Mouse (Mus musculus): ENCODE measurements around the gene Rptor. TPM values are rescaled to one million over a fixed set of nuclear protein-coding genes. Genes with fewer than 3 reads are reported as not detected.

Rptor gene
- total and polyA plus RNA-seq, 2 experiments from 2014 or later = 8.0 to 46.7 TPM

DNA sequence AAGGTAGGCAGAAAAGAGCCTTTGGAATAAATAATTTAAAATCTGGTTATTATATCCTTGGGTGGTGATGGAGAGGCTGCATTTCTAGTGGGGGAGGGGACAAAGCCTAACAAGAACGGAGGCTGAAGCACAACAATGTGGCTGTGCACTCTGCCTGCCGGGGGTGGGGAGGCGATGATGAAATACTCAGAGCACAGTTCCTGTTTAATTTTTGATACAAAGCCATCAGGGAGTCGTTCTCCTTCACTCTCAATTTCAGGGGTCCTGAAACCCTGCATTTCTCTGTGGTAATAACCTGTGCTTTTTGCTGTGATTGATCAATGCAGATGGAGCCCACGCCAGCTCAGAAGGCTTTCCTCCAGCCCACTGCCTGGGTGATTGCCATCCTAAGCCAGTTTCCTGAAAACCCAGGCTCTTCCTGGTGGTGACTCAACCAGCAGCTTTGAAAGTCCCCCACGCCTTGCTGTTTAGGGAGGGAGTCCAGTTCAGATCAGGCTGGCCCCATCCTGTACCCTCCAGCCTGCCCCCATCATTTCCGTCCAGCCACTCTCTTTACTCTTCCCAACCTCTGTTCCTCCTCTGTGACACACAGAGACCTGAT is 204.8 kb downstream of the Rptor start:
- 71% methylated on average over 7 of the region's 7 CpGs for WGBS
- Histone ChIP-seq H3K9me3 (ENCODE audit: low read length) (no peaks in the 10 kb centered on the region; the same call in 1 of the 2 replicates), H3K4me2 (ENCODE audit: low read depth) (no peak overlapping the region), H3K4me3 (ENCODE audit: low read depth, low read length) (no peak overlapping the region), H3K27me3 (ENCODE audit: insufficient read depth, low read length) (no peaks in the 10 kb centered on the region), H3K9ac (no peak overlapping the region), H3K27ac (ENCODE audit: low read depth, low read length) (no peak overlapping the region), H3K36me3 (ENCODE audit: insufficient read depth) (no peaks in the 10 kb centered on the region; the same call in 1 of the 2 replicates), H3K4me1 (ENCODE audit: insufficient read depth) (no peaks in the 10 kb centered on the region)
- no peak for ATAC-seq
- no peak for TF ChIP-seq CTCF (IDR thresholded peaks at IDR 0.05; ENCODE audit: low read depth)
- DNase-seq = no peak

DNA sequence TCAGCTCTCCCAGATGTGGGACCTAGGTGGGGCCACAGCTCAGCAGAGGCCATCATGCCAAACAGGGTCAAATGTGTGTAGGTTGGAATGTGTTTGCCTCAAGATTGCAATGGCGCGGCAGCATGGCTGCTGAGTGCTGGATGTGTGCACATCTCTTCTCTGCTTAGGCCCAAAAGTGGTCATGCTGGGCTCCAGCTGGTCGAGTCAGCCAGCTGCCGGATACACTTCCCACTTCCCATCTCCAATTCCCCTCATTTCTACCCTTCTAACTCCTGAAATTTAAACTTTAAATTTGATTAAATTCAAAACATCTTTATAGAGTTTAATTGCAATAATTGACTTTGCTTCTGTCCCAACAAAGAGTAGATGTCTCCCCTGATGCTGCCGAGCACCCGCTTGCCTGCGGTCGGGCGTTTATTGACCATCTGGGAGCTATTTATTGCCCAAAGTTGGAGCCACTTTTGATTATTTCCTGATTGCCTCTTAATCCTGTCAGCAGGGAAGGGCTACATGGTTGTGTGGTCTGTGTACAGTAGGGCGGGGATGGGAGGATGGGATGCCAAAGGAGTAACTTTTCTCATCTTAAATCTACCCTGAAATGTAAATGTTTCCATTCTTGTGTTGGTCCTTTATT is 206.1 kb downstream of the Rptor start:
- TF ChIP-seq CTCF (IDR thresholded peaks at IDR 0.05; ENCODE audit: low read depth) = no peak
- H3K4me3 ChIP-seq (ENCODE audit: low read depth, low read length) = no peak overlapping the region
- ATAC-seq = no peak

DNA sequence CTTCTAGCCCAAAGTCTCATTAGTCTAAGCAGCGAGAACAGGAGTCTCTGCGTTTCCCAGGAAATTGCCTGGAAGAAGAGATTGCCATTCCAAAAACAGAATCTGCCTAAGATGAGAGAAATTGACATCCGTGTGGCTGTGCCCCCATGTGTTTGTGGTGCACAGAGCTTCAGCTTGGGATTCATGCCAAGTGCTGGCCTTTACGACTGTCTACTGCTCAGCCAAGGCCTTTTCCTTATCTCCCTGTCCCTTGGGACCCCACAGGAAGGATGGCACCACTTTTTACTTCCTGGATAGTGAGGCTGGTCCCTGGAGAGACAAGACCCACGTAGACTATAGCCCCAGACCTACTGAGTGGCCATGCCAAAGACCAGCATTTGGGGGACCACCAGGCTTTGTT is 206.6 kb downstream of the Rptor start:
- no peak overlapping the region for H3K4me3 ChIP-seq (ENCODE audit: low read depth, low read length)
- H3K27ac ChIP-seq (ENCODE audit: low read depth, low read length) = no peak overlapping the region
- DNase-seq = no peak
- H3K9me3 ChIP-seq (ENCODE audit: low read length) = no peaks in the 10 kb centered on the region; the same call in 1 of the 2 replicates
- TF ChIP-seq CTCF (IDR thresholded peaks at IDR 0.05; ENCODE audit: low read depth) = no peak
- no peak overlapping the region for H3K4me2 ChIP-seq (ENCODE audit: low read depth)
- no peak for ATAC-seq
- no peaks in the 10 kb centered on the region for H3K4me1 ChIP-seq (ENCODE audit: insufficient read depth)
- no peaks in the 10 kb centered on the region; the same call in 1 of the 2 replicates for H3K36me3 ChIP-seq (ENCODE audit: insufficient read depth)
- H3K27me3 ChIP-seq (ENCODE audit: insufficient read depth, low read length) = no peaks in the 10 kb centered on the region
- no peak overlapping the region for H3K9ac ChIP-seq
- WGBS = 64% methylated on average over 5 of the region's 5 CpGs

More for the DNA sequence above, 206.1 kb downstream of the Rptor start:
- no peak overlapping the region for H3K4me2 ChIP-seq (ENCODE audit: low read depth)
- WGBS = 86% methylated on average over 10 of the region's 10 CpGs
- DNase-seq = no peak
- no peaks in the 10 kb centered on the region; the same call in 1 of the 2 replicates for H3K9me3 ChIP-seq (ENCODE audit: low read length)
- H3K9ac ChIP-seq = no peak overlapping the region
- no peaks in the 10 kb centered on the region for H3K4me1 ChIP-seq (ENCODE audit: insufficient read depth)
- no peaks in the 10 kb centered on the region; the same call in 1 of the 2 replicates for H3K36me3 ChIP-seq (ENCODE audit: insufficient read depth)
- H3K27ac ChIP-seq (ENCODE audit: low read depth, low read length) = no peak overlapping the region
- H3K27me3 ChIP-seq (ENCODE audit: insufficient read depth, low read length) = no peaks in the 10 kb centered on the region

DNA sequence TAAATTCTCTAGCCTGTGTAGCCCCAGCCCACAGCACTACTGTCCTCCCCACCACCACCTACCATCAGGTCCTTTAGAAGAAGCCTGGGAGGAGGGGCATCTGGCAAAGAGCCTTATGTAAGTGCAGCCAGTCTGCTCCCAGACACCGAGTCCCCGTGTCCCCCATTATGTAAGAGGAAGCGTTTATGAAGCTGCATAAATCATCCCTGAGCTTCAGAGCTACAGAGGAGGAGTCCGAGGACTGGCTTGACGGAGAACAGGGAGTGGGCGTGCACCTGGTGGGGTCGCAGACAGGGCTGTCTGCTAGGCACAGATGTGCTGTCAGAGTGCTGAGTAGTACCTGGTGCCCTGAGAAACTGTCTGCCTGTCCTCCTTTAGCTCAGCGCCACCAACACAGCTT is 208.3 kb downstream of the Rptor start:
- H3K4me2 ChIP-seq (ENCODE audit: low read depth) = no peak overlapping the region
- no peaks in the 10 kb centered on the region; the same call in 1 of the 2 replicates for H3K9me3 ChIP-seq (ENCODE audit: low read length)
- ATAC-seq (no peak), DNase-seq (no peak)
- WGBS = 64% methylated on average over 8 of the region's 8 CpGs
- H3K27ac ChIP-seq (ENCODE audit: low read depth, low read length) = no peak overlapping the region
- no peaks in the 10 kb centered on the region; the same call in 1 of the 2 replicates for H3K36me3 ChIP-seq (ENCODE audit: insufficient read depth)
- H3K9ac ChIP-seq = no peak overlapping the region
- H3K4me1 ChIP-seq (ENCODE audit: insufficient read depth) = no peaks in the 10 kb centered on the region
- no peak for TF ChIP-seq CTCF (IDR thresholded peaks at IDR 0.05; ENCODE audit: low read depth)
- H3K4me3 ChIP-seq (ENCODE audit: low read depth, low read length) = no peak overlapping the region
- no peaks in the 10 kb centered on the region for H3K27me3 ChIP-seq (ENCODE audit: insufficient read depth, low read length)

DNA sequence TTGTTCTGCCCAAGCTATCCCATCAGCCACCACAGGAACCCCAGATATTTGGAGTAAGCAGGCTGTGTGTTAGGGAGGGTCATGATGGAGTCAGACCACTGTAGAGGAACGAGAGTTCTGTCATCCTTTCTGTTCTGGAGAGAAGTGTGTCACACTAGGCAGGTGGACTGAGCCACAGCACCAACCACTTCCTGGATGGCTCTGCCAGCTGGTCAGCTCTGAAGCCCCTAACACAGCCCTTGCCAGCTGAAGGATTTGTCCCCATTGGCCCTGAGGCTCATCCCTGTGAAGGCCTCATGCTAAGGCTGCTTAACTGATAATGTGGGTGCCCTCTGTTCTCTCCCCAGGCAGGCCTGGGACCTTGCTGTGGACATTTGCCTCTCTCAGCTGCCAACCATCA is 208.9 kb downstream of the Rptor start:
- no peak for ATAC-seq
- WGBS = 95% methylated on average over 1 of the region's 1 CpGs
- Histone ChIP-seq H3K9me3 (ENCODE audit: low read length) (no peaks in the 10 kb centered on the region; the same call in 1 of the 2 replicates), H3K4me3 (ENCODE audit: low read depth, low read length) (no peak overlapping the region), H3K4me2 (ENCODE audit: low read depth) (no peak overlapping the region), H3K27me3 (ENCODE audit: insufficient read depth, low read length) (no peaks in the 10 kb centered on the region), H3K9ac (no peak overlapping the region), H3K36me3 (ENCODE audit: insufficient read depth) (no peaks in the 10 kb centered on the region; the same call in none of the 2 replicates), H3K4me1 (ENCODE audit: insufficient read depth) (no peaks in the 10 kb centered on the region), H3K27ac (ENCODE audit: low read depth, low read length) (no peak overlapping the region)
- no peak for DNase-seq
- no peak for TF ChIP-seq CTCF (IDR thresholded peaks at IDR 0.05; ENCODE audit: low read depth)

DNA sequence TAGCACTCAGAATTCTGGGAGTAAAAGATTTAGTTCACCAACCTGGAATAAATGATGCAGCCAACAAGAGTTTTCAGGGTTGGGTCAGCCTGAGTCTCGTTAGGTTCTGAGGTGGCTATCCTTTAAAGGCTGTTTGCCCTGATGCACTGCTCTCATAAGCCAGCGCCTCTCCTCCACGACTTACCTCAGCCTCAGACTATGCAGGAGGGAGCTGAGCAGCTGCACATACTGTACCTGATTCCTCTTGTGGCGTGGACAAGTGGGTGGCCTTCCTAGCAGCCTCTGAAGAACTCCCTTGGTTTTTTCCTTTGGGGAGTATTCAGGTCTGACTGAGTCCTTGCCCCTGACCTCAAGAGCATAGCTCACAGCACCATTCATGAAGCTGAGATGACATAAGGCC is 209.4 kb downstream of the Rptor start:
- no peaks in the 10 kb centered on the region; the same call in 1 of the 2 replicates for H3K9me3 ChIP-seq (ENCODE audit: low read length)

DNA sequence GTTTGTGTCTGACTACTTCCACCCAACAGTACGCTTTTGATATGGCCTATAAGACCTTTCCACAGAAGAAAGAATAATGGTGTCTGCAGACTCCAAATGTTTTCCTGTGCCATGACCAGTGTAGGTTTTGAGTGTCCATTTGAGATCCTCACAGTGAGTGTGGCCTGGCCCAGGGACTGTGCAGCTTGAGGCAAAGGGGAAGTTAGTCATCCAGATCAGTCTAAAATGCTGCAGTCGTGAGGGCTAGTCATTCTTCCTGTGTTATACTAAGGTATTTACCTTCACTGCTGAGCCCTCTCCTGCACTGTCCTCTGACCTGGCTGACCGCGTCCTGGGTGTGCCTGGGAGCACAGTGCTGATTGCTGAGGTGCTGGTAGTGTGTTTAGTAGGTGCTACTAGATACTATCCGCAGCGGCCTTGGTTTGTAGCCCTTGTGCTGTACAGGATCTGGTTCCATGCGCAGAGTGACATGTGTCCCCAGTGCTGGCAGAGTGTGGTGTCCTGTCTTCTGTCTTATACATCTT is 211.4 kb downstream of the Rptor start:
- no peak for TF ChIP-seq CTCF (IDR thresholded peaks at IDR 0.05; ENCODE audit: low read depth)
- no peaks in the 10 kb centered on the region for H3K27me3 ChIP-seq (ENCODE audit: insufficient read depth, low read length)
- no peak for DNase-seq
- H3K4me2 ChIP-seq (ENCODE audit: low read depth) = no peak overlapping the region
- no peaks in the 10 kb centered on the region; the same call in 1 of the 2 replicates for H3K9me3 ChIP-seq (ENCODE audit: low read length)
- 96% methylated on average over 7 of the region's 7 CpGs for WGBS
- no peak overlapping the region for H3K27ac ChIP-seq (ENCODE audit: low read depth, low read length)
- H3K9ac ChIP-seq = no peak overlapping the region
- no peak overlapping the region for H3K4me3 ChIP-seq (ENCODE audit: low read depth, low read length)
- no peaks in the 10 kb centered on the region for H3K4me1 ChIP-seq (ENCODE audit: insufficient read depth)
- no peak for ATAC-seq
- peaks cover 13% of the 10 kb centered on the region for H3K36me3 ChIP-seq (ENCODE audit: insufficient read depth)

More for the DNA sequence above, 209.4 kb downstream of the Rptor start:
- DNase-seq = no peak
- Histone ChIP-seq H3K4me3 (ENCODE audit: low read depth, low read length) (no peak overlapping the region), H3K4me1 (ENCODE audit: insufficient read depth) (no peaks in the 10 kb centered on the region), H3K27ac (ENCODE audit: low read depth, low read length) (no peak overlapping the region), H3K4me2 (ENCODE audit: low read depth) (no peak overlapping the region), H3K36me3 (ENCODE audit: insufficient read depth) (peaks cover 4% of the 10 kb centered on the region), H3K9ac (no peak overlapping the region), H3K27me3 (ENCODE audit: insufficient read depth, low read length) (no peaks in the 10 kb centered on the region)
- no peak for TF ChIP-seq CTCF (IDR thresholded peaks at IDR 0.05; ENCODE audit: low read depth)
- no peak for ATAC-seq
- 94% methylated on average over 4 of the region's 4 CpGs for WGBS
